Mouse (Mus musculus) spleen, postnatal 36 days (tissue): ENCODE measurements around the gene Arl1.
A peak's percentile ranks its signal among the peaks of the same experiment; 100 is the strongest.
"Not testable (repeated sequence)": the region's sequence is repeated elsewhere in the genome, so short reads cannot be mapped to it uniquely, and the experiment has no call there.

Experiments
- DNase-seq, 2 experiments: peaks; one replicate each; pipeline ENCODE4 v3.0.0; 2022; ENCODE audit warnings: low spot score in 2 of 2, mixed read lengths in 1 of 2

Gene Arl1

GRCm38 (mm10) chr10:88730571-88731495 is at the start of gene Arl1:
Gene Arl1 (plus strand): TSS chr10:88730858.
- DNase-seq, result peak; percentile 87 to 89

DNA sequence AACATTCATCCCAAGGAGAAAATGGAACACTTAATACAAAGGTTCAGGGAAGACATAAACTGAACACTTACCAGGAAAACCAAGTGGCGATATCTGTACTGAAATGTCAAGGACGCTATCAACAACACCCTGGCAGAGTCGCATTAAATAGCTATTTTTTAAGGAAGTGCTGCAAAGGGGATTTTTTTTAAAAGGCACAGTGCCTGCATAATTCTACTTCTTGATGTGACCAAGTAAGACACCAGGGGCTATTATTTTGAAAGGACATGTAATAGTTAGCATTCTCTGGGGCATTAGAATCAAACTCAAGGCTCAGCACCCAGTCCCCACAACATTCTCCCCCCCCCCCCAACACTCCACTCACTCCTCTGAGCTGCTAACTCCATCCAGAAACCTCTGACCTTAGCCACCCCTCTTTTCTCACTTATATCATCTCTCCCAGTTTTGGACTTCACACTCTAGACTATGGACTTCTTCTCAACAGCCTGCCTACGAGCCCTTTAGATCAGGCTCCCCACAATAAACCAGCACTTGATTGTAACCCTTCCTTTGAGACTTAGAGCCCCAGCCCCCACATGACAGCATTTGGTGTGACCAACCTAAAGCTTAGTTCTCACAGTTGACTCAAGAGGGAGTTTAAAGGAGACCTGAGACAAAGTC is 47.6 kb upstream of the Arl1 start:
- DNase-seq, result peak; percentile 13 to 39

DNA sequence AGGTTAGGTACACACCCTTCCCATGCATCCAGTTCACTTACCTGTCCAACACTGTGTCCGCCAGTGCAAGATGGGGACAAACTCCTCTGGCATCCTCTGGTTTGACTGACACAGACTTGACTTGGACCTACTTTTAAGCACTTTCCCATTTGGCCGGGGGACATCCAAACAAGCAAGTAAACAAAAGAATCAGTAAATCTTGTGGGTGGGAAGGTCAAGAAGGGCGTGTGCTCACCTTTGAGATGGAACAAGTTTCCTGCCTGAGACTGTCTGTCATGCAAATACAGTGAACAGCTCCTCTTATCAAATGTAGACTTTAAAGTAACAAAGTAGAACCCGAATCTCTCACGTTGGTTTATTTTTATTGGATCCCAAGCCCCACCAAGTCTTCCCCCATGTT is 45.7 kb upstream of the Arl1 start, which contains the start of gene Spic:
Spic (minus strand) TSS at position 91 of the 400 bp plus-strand sequence.
- no peak for DNase-seq

- no peak for DNase-seq
Observed at GRCm38 (mm10) chr10:88700938-88701337, 29.7 kb upstream of the Arl1 start.

- peak in 1 of 2 experiments; percentile 11 for DNase-seq
Observed at GRCm38 (mm10) chr10:88708671-88709523, 21.8 kb upstream of the Arl1 start.

DNA sequence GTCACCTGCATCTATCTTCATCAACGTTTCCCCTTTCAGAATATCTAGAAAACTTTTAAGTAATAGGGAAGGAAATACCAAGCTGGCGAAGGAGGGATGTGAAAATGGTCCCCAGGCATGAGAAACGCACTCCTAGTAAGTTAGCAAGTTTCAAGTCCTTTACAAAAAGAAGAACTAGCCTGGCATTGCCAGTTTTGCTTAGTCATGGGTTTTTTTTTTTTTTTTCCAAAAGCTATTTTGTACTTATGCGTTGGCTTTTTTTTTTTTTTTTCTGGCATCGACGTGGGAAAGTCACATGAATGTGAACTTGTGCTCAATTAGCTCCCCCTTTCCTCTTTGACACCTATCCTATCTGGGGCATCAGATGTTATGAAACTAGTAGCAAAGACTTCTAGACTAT is 18.3 kb upstream of the Arl1 start:
- DNase-seq, result peak in 1 of 2 experiments; percentile 19

GRCm38 (mm10) chr10:88714744-88715143 is 15.9 kb upstream of the Arl1 start:
- no peak for DNase-seq

DNA sequence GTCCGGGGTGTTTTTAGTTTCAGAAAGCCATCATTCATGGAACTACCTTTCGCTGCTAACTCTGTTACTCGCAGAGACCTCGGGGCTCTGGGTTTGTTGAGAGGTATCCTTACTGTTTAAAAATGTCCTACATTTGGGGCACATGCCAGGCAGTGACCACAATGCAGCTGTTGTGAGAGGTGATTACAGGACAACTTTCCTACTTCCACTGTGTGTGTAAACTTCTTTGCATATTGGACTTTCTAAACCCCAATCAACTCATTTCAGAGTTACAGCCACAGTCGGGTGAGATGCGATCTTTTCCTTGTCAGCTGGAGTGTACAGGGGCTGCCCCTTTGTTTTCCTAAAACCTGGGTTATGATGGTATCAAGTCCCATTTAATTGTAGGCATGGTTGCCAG is 15.0 kb upstream of the Arl1 start:
- no peak for DNase-seq

GRCm38 (mm10) chr10:88716986-88717755 is 13.5 kb upstream of the Arl1 start:
- no peak for DNase-seq

DNA sequence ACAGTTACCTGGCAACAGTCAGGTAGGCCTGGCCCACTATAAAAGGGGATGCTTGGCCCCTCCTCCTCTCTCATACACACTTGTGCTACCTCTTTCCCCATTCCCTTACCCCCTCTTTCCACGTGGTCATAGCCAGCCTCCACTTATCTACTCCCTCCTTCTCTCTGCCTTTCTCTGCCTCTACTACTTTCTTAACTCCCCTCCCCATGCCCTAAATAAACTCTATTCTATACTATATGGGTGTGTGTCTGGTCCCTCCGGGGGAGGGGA is 13.0 kb upstream of the Arl1 start:
- no peak for DNase-seq

DNA sequence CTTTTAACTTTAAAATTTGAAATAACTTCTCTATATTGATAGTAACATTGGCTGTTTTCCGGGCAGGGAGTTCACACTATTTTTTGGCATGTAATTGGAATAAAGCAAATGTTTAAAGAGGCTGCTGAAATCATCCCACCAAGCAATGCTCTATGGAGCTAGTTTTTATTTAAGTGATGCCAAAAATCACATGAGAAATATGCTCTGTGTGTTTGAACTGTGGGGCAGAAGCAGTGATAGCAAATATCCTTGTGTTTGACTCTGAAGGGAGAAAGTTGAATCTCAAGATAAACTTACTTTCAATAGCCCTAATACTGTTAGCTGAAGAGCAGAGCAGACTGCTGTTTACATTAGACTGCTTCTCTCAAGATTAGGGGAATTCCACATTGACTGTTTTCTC is 11.0 kb upstream of the Arl1 start:
- DNase-seq, result no peak

- peak; percentile 16 to 25 for DNase-seq
Observed at GRCm38 (mm10) chr10:88725343-88725742, 5.3 kb upstream of the Arl1 start.

DNA sequence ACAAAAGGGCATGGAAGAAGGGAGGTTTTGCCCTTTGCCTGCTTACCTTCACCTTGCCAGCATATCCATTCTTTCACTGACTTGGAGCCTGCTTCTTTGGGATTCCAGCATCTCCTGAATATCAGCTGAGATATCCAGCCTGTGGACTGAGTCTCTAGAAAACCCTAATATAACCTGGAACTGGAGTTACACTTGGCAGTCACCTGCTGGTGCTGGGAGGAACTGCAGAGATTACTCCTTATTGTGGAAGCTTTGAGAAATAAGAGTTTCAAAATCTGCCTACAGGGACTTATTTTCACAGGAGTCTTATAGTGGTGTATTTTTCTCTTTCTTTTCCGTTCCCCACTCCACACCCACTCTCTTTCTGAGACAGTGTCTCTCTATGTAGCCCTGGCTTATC is 3.5 kb upstream of the Arl1 start:
- DNase-seq, result peak in 1 of 2 experiments; percentile 24

GRCm38 (mm10) chr10:88728166-88728565 is 2.5 kb upstream of the Arl1 start:
- DNase-seq, result no peak

DNA sequence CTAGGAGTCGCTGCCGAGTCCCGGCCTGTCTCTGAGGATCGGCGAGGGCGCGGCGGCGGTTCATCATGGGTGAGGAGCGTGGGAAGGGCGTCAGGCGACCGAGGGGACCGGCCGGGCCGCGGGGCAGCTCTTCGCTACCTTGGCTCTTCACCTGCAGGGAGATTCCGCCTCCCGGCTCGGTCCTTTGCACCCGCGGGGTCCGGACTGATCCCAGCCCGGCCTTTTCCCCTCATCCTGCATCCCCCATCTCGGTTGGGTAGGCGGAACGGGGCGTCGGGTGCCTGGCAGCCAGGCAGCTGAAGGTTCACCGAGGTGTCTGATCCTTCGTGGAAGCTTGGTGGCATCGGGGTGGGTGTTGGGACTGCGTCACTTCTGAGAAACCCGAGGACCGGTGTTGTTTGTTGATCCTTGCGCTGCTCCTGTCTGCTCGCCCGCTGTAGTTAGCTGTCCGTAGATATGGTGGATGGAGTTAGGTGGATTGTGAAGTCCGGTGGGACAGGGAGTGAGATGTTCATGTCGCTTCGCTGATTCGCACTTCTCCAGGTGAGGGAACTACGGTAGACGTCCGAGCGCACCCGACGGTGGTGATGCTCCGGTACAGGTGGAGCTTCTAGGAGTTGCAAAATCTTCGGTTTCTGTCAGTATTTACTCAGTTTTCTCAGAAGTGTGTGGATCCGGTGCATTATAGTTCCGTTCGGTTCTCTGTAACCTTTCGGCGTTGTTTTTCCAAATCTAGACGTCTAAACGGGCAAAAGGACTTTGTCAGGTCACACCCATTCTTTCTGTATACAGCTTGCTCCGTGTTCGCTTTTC is 1.0 kb downstream of the Arl1 start:
- peak in 1 of 2 experiments; percentile 25 for DNase-seq

- no peak for DNase-seq
Observed at GRCm38 (mm10) chr10:88732309-88732622, 1.6 kb downstream of the Arl1 start.

DNA sequence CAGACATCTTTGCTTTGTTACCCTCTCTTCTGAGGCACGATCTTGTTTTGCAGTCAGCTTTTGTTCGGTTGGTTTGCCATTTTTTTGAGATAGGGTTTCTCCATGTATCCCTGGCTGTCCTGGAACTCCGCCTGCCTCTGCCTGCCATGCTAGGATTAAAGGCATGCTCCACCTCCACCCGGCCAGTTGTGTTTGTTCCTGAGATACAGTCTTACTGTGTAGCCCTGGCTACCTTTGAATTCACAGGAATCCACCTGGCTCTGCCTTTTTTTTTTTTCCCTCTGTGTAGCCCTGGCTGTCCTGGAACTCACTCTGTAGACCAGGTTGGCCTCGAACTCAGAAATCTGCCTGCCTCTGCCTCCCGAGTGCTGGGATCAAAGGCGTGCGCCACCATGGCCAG is 8.4 kb downstream of the Arl1 start:
- not testable (repeated sequence) for DNase-seq

- no peak for DNase-seq
Observed at GRCm38 (mm10) chr10:88739818-88740217, 9.2 kb downstream of the Arl1 start.

- no peak for DNase-seq
Observed at GRCm38 (mm10) chr10:88740781-88741180, 10.1 kb downstream of the Arl1 start.

DNA sequence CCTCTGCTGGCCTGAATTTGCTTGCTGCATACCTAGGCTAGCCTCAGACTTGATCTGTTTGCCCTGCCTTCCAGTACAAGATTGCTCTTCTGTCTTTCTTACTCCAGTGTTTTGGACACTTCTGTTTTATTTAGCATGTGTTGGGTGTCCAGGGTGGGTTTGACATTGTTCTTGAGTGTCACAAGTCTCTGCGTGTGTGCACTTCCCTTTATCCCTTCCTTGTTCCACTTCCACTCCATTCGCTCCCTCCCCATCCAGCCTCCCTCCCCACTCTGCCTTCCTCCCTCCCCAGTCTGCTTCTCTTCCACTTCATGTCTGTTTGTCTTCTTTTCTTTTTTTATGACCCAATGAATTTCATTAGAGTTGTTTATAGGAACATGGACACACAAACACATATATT is 10.8 kb downstream of the Arl1 start:
- no peak for DNase-seq
